Mouse (Mus musculus) stomach, adult 2 months (tissue): ENCODE data around the gene Gm5868. TPM values are rescaled to one million over a fixed set of nuclear protein-coding genes. Genes with fewer than 3 reads are reported as not detected.

ENCODE experiments used
- polyA plus RNA-seq: library from polyadenylated mRNA; depleted of rRNA; stranded (reverse); fragments of >200 nt; gene quantifications from 2 replicates; pipeline ENCODE4 v1.2.3, GENCODE M21; 2012; rRNA removed

The Gm5868 gene
- not detected in 2 replicates for polyA plus RNA-seq

DNA sequence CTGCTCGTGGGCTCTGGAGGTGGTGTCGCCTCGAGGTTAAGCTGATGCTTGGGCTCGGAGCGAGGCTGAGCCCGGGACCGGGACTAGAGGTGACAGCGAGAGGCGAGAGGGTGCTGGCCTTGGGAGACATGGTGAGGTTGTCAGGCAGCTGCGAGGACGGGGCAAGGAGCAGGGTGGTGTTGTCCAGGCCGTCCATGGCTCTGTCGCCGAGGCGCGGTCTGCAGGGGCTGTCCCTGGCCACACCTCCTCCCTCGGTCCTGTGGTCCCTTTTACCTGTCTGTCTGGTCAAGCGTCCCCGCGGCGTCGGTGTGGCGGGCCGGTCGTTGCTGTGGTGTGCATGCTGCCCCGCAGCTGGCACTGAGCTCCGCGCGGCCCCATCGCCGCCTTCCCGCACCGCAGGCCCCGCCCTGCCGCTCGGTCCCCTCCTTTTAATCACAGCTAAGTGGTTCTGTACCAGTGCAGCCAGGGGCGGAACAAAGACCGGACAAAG, at the start of gene Gm5868:
Gene Gm5868, minus strand, starts transcription at position 360 of the 490 bp plus-strand sequence.

DNA sequence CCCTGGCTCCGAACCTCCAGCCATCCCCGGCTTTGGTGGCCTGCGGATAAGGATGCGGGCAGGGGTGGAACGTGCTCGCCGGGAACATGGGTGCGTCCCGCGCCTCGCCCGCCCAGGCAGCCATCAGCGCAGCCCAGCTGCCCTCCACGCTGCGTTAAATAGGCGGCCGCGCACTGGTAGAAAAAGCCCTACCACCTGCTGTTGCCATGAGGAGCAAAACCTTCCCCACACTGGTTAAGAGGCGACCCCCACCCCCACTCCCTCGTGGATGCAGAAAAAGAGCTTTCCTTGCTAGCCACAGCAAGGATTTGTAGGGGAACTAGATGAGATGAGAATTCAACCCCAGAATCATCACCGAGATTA, 6.4 kb downstream of the Gm5868 start, which contains the start of gene Zar1:
Gene Zar1, minus strand, starts transcription at position 285 of the 363 bp plus-strand sequence.

DNA sequence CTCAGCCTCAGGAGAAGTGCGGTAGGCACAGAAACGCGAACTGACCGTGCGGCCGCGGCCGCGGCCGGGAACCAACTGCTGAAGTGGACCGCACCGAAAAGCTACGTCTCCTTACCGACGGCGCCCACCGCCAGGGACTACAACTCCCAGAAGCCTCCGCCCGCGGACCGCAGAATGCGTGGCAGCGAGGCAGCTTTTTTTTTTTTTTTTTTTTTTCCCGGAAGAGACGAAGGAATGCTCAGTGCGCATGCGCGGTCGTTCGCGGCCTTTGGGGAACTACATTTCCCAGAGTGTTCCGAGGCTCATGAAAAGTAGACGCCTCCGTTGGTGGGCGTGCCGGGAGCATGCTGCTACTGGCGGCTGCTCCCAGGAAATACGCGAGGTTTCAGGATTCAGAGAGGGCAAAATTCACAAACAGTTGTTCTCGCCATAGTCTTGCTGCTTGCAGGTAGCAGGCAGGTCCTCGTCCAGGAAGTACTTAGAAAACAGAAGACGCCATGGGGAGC, 27.8 kb downstream of the Gm5868 start, which contains the start of gene Nfxl1:
Gene Nfxl1, minus strand, starts transcription at position 141 of the 506 bp plus-strand sequence.

Other genes with a start within 250 kb of the Gm5868 start
- 0.03 and 0.23 TPM in 2 replicates for gene Corin, start 83.1 kb downstream of the Gm5868 start, polyA plus RNA-seq
- 2.2 and 2.5 TPM in 2 replicates for gene Nfxl1, start 27.9 kb downstream of the Gm5868 start, polyA plus RNA-seq
- 0.22 TPM in 1 of 2 replicates, not detected in the other for gene Zar1, start 6.3 kb downstream of the Gm5868 start, polyA plus RNA-seq
- gene Cnga1, start 56.7 kb upstream of the Gm5868 start, polyA plus RNA-seq: not detected in 2 replicates
- gene Nipal1, start 60.2 kb upstream of the Gm5868 start, polyA plus RNA-seq: 0.84 and 1.3 TPM in 2 replicates
- not detected in 2 replicates for gene Txk, start 165.2 kb upstream of the Gm5868 start, polyA plus RNA-seq